Mouse (Mus musculus) lung, embryonic 16.5 days (tissue): ENCODE data around the gene Galm. TPM values are rescaled to one million over a fixed set of nuclear protein-coding genes. Genes with fewer than 3 reads are reported as not detected.

ENCODE experiments used
- ATAC-seq: fragments of 200-750 bp; cut with Nextera tagmentation; 2 replicates; pipeline ENCODE4 v1.8.0; 2017; ENCODE audit warnings: low read depth, mild to moderate bottlenecking, moderate library complexity
- H3K27ac ChIP-seq: fragments of 300-500 bp; sonication (generic); 2 replicates; pipeline ENCODE4 v1.5.1; 2014; ENCODE audit warnings: mild to moderate bottlenecking, control low read depth, low read length
- H3K27me3 ChIP-seq: fragments of 300-500 bp; sonication (generic); 2 replicates; pipeline ENCODE4 v1.6.1; 2014; ENCODE audit warnings: low read depth, low read length, mixed read lengths; ENCODE audit not compliant: control insufficient read depth, insufficient read depth
- H3K36me3 ChIP-seq: fragments of 300-500 bp; sonication (generic); 2 replicates; pipeline ENCODE4 v1.6.1; 2014; ENCODE audit warnings: low read length; ENCODE audit not compliant: control insufficient read depth, insufficient read depth
- H3K4me1 ChIP-seq: fragments of 300-500 bp; sonication (generic); replicated peaks from 2 replicates; pipeline ENCODE4 v1.6.1; 2014; ENCODE audit warnings: low read length, mixed read lengths; ENCODE audit not compliant: control insufficient read depth, insufficient read depth
- H3K4me2 ChIP-seq: fragments of 300-500 bp; sonication (generic); 2 replicates; pipeline ENCODE4 v1.6.1; 2014; ENCODE audit warnings: low read depth, low read length, control low read depth
- H3K4me3 ChIP-seq: fragments of 300-500 bp; sonication (generic); 2 replicates; pipeline ENCODE4 v1.5.1; 2014; ENCODE audit warnings: mild to moderate bottlenecking, low read length, control low read depth
- H3K9ac ChIP-seq: fragments of 300-500 bp; sonication (generic); 2 replicates; pipeline ENCODE4 v1.6.1; 2014; ENCODE audit warnings: low read length, control low read depth
- H3K9me3 ChIP-seq: fragments of 300-500 bp; sonication (generic); 2 replicates; pipeline ENCODE4 v1.6.1; 2016; ENCODE audit warnings: low read length; ENCODE audit not compliant: control insufficient read depth
- WGBS: fragments of 180-500 bp; shearing (Covaris S2); extraction: QIAGEN DNeasy Blood & Tissue Kit; methylation state at CpG from one replicate; pipeline ENCODE4 v1.1.7; 2014; 5-methylcytosine and 5-hydroxymethylcytosine counted together
- polyA plus RNA-seq: library from polyadenylated mRNA; unstranded; fragments of >200 nt; fragmentation: Nextera tagmentation; extraction: Ambion mirVana; gene quantifications from 2 replicates; pipeline ENCODE4 v1.2.1, GENCODE M21; 2015

Galm gene
- polyA plus RNA-seq: 20.4 TPM in 2 replicates

GRCm38 (mm10) chr17:80127331-80128251 is at the start of gene Galm:
Gene Galm, plus strand, starts transcription at chr17:80127471.
- 3% methylated on average over 30 of the region's 30 CpGs for WGBS
- peaks cover 5% of the 10 kb centered on the region for H3K4me1 ChIP-seq
- peak; percentile 81 for ATAC-seq

GRCm38 (mm10) chr17:80078726-80079125 is 48.5 kb upstream of the Galm start:
- Histone ChIP-seq H3K27ac (no peak overlapping the region), H3K4me2 (no peak overlapping the region), H3K9me3 (no peaks in the 10 kb centered on the region), H3K27me3 (no peaks in the 10 kb centered on the region), H3K36me3 (no peaks in the 10 kb centered on the region), H3K4me1 (peaks cover 2% of the 10 kb centered on the region; the same call in 1 of the 2 replicates), H3K4me3 (no peak overlapping the region), H3K9ac (no peak overlapping the region)
- no peak for ATAC-seq
- 87% methylated on average over 4 of the region's 4 CpGs for WGBS

More at GRCm38 (mm10) chr17:80127331-80128251, at the start of gene Galm:
- H3K9me3 ChIP-seq: no peaks in the 10 kb centered on the region
- peak within 1 kb of the TSS; percentile 49 for H3K9ac ChIP-seq
- H3K27me3 ChIP-seq: no peaks in the 10 kb centered on the region
- H3K4me2 ChIP-seq: peak within 1 kb of the TSS; percentile 55
- peak within 1 kb of the TSS; percentile 75 for H3K27ac ChIP-seq
- no peaks in the 10 kb centered on the region for H3K36me3 ChIP-seq
- H3K4me3 ChIP-seq: peak within 1 kb of the TSS; percentile 47

- WGBS: 69% methylated on average over 6 of the region's 6 CpGs
- no peaks in the 10 kb centered on the region for H3K27me3 ChIP-seq
Measured at GRCm38 (mm10) chr17:80083223-80083622, 44.0 kb upstream of the Galm start.

GRCm38 (mm10) chr17:80084424-80084823 is 42.8 kb upstream of the Galm start:
- Histone ChIP-seq H3K4me3 (no peak overlapping the region), H3K4me1 (no peaks in the 10 kb centered on the region), H3K9ac (no peak overlapping the region), H3K4me2 (no peak overlapping the region), H3K9me3 (no peaks in the 10 kb centered on the region; the same call in 1 of the 2 replicates), H3K36me3 (no peaks in the 10 kb centered on the region), H3K27ac (no peak overlapping the region), H3K27me3 (no peaks in the 10 kb centered on the region)
- ATAC-seq: no peak
- 50% methylated on average over 9 of the region's 9 CpGs for WGBS

More at GRCm38 (mm10) chr17:80083223-80083622, 44.0 kb upstream of the Galm start:
- Histone ChIP-seq H3K9me3 (no peaks in the 10 kb centered on the region; the same call in 1 of the 2 replicates), H3K36me3 (no peaks in the 10 kb centered on the region), H3K4me1 (no peaks in the 10 kb centered on the region), H3K4me3 (no peak overlapping the region), H3K27ac (no peak overlapping the region), H3K4me2 (no peak overlapping the region), H3K9ac (no peak overlapping the region)
- no peak for ATAC-seq

GRCm38 (mm10) chr17:80086591-80086990 is 40.7 kb upstream of the Galm start:
- ATAC-seq: no peak

GRCm38 (mm10) chr17:80088168-80088567 is 39.1 kb upstream of the Galm start:
- Histone ChIP-seq H3K27me3 (no peaks in the 10 kb centered on the region), H3K4me1 (0 out of 2 replicates have a peak, but pooled peaks cover 2% of the 10 kb centered on the region), H3K4me3 (no peak overlapping the region), H3K36me3 (no peaks in the 10 kb centered on the region), H3K27ac (no peak overlapping the region), H3K9me3 (no peaks in the 10 kb centered on the region; the same call in 1 of the 2 replicates), H3K9ac (no peak overlapping the region), H3K4me2 (no peak overlapping the region)
- no peak for ATAC-seq
- 88% methylated on average over 3 of the region's 3 CpGs for WGBS

More at GRCm38 (mm10) chr17:80086591-80086990, 40.7 kb upstream of the Galm start:
- Histone ChIP-seq H3K4me2 (no peak overlapping the region), H3K4me1 (0 out of 2 replicates have a peak, but pooled peaks cover 2% of the 10 kb centered on the region), H3K27ac (no peak overlapping the region), H3K36me3 (no peaks in the 10 kb centered on the region), H3K27me3 (no peaks in the 10 kb centered on the region), H3K4me3 (no peak overlapping the region), H3K9ac (no peak overlapping the region), H3K9me3 (no peaks in the 10 kb centered on the region; the same call in 1 of the 2 replicates)
- WGBS: 71% methylated on average over 11 of the region's 11 CpGs

- no peak overlapping the region for H3K27ac ChIP-seq
- no peaks in the 10 kb centered on the region for H3K9me3 ChIP-seq
- 59% methylated on average over 4 of the region's 4 CpGs for WGBS
- ATAC-seq: no peak
- H3K36me3 ChIP-seq: no peaks in the 10 kb centered on the region
- no peak overlapping the region for H3K4me3 ChIP-seq
- no peak overlapping the region for H3K4me2 ChIP-seq
- no peak overlapping the region for H3K9ac ChIP-seq
- 0 out of 2 replicates have a peak, but pooled peaks cover 2% of the 10 kb centered on the region for H3K4me1 ChIP-seq
- H3K27me3 ChIP-seq: no peaks in the 10 kb centered on the region
Measured at GRCm38 (mm10) chr17:80090551-80090950, 36.7 kb upstream of the Galm start.

- Histone ChIP-seq H3K36me3 (no peaks in the 10 kb centered on the region), H3K9ac (no peak overlapping the region), H3K4me3 (no peak overlapping the region), H3K4me1 (0 out of 2 replicates have a peak, but pooled peaks cover 2% of the 10 kb centered on the region), H3K4me2 (no peak overlapping the region), H3K27me3 (no peaks in the 10 kb centered on the region), H3K27ac (no peak overlapping the region), H3K9me3 (no peaks in the 10 kb centered on the region)
- 48% methylated on average over 6 of the region's 6 CpGs for WGBS
- ATAC-seq: no peak
Measured at GRCm38 (mm10) chr17:80091879-80092549, 35.3 kb upstream of the Galm start.
